Mouse (Mus musculus) frontal cortex, postnatal 36 days (tissue): ENCODE measurements around the gene Socs5.

Source experiments
- DNase-seq, 2 experiments: peaks; one replicate each; pipeline ENCODE4 v3.0.0; 2022; ENCODE audit warnings: low spot score in 2 of 2

The Socs5 gene

GRCm38 (mm10) chr17:87108507-87109292, 1.2 kb downstream of the Socs5 start:
- peak in 1 of 2 experiments; percentile 17 for DNase-seq

- no peak for DNase-seq
Observed at GRCm38 (mm10) chr17:87109504-87109903, 2.0 kb downstream of the Socs5 start.

- DNase-seq: no peak
Observed at GRCm38 (mm10) chr17:87112852-87113592, 5.5 kb downstream of the Socs5 start.

DNA sequence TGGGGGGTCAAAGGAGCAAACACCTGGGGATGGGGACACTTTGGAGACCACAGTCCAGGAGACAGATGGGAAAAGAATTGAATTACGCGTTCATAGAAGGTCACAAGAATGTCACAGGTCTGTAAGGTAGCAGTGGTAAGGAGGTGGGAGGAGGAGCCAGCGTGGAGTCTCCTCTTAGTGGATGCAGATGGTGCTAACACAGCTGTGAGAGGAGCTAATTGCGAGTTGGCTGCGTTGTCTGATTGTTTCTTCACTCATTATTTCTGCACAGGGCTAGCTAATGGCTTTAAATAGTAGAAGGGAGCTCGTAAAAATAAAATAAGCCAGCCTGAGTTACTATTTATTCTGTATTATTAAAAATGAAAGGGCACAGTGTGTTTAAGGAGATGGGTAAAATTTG, 8.1 kb downstream of the Socs5 start:
- DNase-seq: no peak

GRCm38 (mm10) chr17:87118966-87119526, 11.6 kb downstream of the Socs5 start:
- no peak for DNase-seq

DNA sequence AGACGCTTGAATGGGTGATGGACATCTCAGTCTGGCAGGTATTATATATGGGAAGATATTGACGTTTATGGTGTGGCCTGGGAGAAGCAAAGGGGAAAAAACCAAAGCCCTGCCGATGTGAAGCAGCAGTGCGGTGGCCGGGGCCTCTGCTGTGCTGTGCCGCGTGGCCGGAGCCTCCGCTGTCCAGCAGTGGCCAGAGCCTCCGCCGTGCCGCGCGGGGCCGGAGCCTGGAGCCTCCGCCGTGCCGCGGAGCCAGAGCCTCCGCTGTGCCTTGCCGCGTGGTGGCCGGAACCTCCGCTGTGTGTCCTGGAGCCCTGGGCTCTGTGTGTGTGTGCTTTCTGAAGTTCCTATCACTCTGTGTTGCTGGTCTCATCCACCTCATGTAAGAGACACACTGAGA, 17.9 kb downstream of the Socs5 start:
- no peak for DNase-seq

DNA sequence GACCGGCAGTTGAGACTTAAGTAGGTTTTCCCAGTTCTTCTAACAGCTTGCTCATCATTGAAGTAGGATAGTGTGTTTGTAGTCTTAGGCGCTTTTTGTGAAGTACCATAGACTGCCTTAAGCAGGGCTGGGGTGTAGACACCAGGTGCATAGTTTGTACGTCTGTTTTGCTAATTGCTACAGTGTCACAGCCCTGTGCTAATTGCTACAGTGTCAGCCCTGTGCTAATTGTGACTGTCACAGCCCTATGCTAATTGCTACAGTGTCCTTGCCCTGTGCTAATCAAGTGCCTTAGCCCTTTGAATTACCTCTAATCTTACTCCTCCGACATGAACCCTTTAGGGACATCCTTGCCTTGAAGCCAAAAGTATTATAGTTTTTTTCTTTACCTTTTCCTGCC, 24.8 kb downstream of the Socs5 start:
- no peak for DNase-seq

DNA sequence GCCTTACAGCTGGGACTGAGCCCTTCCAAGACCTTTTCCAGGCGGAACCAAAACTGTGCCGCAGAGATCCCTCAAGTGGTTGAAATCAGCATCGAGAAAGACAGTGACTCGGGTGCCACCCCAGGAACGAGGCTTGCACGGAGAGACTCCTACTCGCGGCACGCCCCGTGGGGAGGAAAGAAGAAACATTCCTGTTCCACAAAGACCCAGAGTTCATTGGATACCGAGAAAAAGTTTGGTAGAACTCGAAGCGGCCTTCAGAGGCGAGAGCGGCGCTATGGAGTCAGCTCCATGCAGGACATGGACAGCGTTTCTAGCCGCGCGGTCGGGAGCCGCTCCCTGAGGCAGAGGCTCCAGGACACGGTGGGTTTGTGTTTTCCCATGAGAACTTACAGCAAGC, 26.3 kb downstream of the Socs5 start:
- no peak for DNase-seq

- DNase-seq: no peak
Observed at GRCm38 (mm10) chr17:87134631-87135030, 27.2 kb downstream of the Socs5 start.

GRCm38 (mm10) chr17:87135741-87136140, 28.3 kb downstream of the Socs5 start:
- no peak for DNase-seq

DNA sequence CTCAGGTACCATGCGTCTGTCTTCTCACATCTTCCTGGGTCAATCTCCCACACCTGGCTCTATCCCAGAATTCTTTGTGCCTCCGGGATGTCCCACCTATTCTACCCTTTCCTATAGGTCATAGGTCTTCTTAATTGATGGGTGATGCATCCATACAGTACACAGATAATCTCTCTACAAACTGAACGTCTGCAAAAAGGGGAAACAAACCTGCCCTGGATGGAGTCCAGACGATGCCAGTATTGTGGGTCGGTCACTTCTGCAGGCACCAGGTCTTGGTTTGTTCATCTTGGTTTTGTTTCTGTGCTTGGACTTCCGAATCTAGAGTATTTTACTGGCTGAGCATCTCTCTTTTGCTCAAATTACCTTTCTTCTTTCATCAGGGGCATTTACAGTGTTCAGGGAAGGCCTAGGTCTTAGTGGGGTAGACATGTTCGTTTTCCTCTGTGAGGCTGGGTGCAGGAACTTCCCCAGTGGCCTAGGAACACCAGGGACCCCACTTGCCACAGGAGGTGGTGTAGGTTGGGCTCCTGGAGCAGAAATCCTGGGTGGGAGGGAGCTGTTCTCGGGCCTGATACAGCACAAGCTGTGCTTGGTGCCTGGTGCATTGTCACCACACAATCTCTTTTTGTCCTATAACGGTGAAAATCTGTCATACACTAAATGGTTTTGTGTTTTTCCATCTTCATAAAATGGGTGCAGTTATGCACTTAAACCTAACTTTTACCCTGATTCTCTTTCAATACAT, 33.9 kb downstream of the Socs5 start:
- DNase-seq: no peak

GRCm38 (mm10) chr17:87142271-87142670, 34.8 kb downstream of the Socs5 start:
- no peak for DNase-seq

GRCm38 (mm10) chr17:87143186-87143585, 35.7 kb downstream of the Socs5 start:
- no peak for DNase-seq

- DNase-seq: no peak
Observed at GRCm38 (mm10) chr17:87146415-87147021, 39.0 kb downstream of the Socs5 start.

- no peak for DNase-seq
Observed at GRCm38 (mm10) chr17:87149762-87150161, 42.3 kb downstream of the Socs5 start.

DNA sequence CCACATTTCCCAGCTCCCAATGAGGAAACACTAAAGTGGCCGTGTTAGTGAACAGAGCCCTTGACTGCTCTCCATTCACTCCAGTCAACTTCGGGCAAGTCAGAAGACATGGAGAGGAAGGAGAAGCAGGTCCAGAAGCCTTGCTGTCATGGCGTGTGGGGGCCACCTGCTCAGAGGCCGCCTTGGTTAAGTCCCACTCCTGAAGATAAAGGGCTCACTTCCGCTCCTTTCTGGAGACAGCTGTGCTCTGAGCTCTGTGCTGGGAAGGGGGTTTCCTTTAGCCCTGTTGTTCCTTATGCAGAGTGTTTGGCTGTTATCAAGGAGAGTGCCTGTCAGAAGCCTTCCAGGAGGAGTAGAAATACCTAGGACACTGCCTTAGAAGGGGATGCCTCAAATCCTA, 45.5 kb downstream of the Socs5 start:
- no peak for DNase-seq

- DNase-seq: no peak
Observed at GRCm38 (mm10) chr17:87155664-87156063, 48.2 kb downstream of the Socs5 start.

DNA sequence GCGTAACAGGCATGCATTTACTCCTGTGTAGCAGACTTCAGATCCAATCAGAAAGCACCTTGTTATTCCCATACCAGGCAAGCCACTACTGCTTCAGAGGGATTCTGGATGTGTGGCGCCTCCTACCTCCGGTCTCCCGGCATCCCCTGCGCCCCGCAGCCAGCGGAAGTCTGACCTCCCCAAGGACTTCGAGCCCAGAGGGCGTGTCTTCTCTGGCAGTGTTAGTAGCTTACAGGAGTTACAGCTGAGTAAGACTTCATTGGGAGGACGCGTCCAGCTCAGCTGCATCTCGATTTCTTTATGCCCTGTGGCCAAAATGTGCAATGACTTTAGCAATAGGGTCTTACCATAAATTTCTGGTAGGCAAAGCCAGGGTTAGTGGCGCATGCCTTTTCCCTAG, 50.3 kb downstream of the Socs5 start:
- DNase-seq: no peak

GRCm38 (mm10) chr17:87158597-87158996, 51.1 kb downstream of the Socs5 start:
- no peak for DNase-seq

DNA sequence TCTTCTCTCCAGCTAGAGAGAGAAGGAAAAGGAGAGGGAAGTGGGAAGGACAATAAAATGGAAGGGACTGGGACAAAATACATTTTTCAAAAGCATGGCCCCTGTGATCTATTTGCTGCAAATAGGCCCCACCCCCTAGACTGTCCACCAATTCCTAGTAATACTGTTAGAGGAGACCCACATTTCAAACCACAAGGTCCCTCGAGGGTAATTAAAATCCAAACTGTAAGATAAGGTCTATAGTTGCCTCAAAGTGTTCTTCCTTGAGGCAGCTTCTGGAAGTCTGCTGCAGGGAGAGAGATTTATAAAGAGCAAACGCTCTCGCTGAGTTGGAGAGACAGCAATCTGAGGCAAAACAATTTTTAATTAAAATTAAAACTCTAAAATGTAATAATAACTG, 52.8 kb downstream of the Socs5 start:
- DNase-seq: no peak

GRCm38 (mm10) chr17:87164312-87164922, 56.9 kb downstream of the Socs5 start:
- no peak for DNase-seq
